Mouse (Mus musculus) T-helper 2 cell (primary cell): Measurements from ENCODE around the gene Vmn1r49.
"Not testable (repeated sequence)": the region's sequence is repeated elsewhere in the genome, so short reads cannot be mapped to it uniquely, and the experiment has no call there.

ENCODE experiments used
- in situ Hi-C: fragments of 300-600 bp; cut with MboI, MseI; formaldehyde crosslinking; loops from one replicate; pipeline ENCODE4 v1.15.1; 2025; ENCODE audit warnings: high pct_unique_total_duplicates

The Vmn1r49 gene

GRCm38 (mm10) chr6:90078406-90078805, at the start of gene Vmn1r49:
Vmn1r49 (minus strand) TSS chr6:90078506.
- in situ Hi-C loops = no loop called here

- in situ Hi-C loops = not testable (repeated sequence)
Measured at GRCm38 (mm10) chr6:90122296-90122695, 44.0 kb upstream of the Vmn1r49 start, which contains the start of gene Vmn1r51. Vmn1r51 (plus strand) TSS chr6:90122596.

GRCm38 (mm10) chr6:90101130-90101529, 22.8 kb upstream of the Vmn1r49 start, which contains the start of gene Vmn1r50:
Vmn1r50 (plus strand) TSS chr6:90101430.
- in situ Hi-C loops = no loop called here

- in situ Hi-C loops = no loop called here
Measured at GRCm38 (mm10) chr6:90100566-90100965, 22.3 kb upstream of the Vmn1r49 start.

GRCm38 (mm10) chr6:90036741-90037140, 41.6 kb downstream of the Vmn1r49 start, which contains the start of gene Vmn1r48:
Vmn1r48 (minus strand) TSS chr6:90036841.
- in situ Hi-C loops = not testable (repeated sequence)
